Mouse (Mus musculus): ENCODE data around the gene R3hdml. TPM values are rescaled to one million over a fixed set of nuclear protein-coding genes. Genes with fewer than 3 reads are reported as not detected.

Gene R3hdml
- total and polyA plus RNA-seq, 2 experiments from 2014 or later: not detected

DNA sequence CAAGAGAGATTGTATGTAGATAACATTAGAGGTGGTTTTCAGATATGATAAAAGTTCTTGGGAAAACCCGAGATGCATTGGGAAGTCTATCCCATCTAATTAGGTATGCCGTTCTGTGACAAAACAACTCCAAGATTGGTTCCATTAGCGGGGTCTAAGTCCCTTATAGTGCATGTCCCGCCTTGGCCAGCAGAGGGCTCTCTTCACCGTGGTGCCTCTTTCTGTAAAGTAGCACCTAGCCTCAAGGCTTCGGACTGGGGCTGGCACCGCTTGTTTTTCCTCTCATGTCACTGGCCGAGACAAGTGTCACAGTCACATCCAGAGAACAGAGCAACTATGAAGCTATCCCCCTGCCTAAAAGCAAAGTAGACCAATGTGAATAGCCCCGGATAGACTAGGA is 39.8 kb downstream of the R3hdml start:
- H3K4me3 ChIP-seq (ENCODE audit: low read depth, low read length): no peak overlapping the region
- no peak overlapping the region for H3K27ac ChIP-seq (ENCODE audit: low read depth)
- H3K9ac ChIP-seq (replicated peaks; ENCODE audit: low read depth, low read length): no peak overlapping the region
- peaks cover 38% of the 10 kb centered on the region for H3K27me3 ChIP-seq (ENCODE audit: control insufficient read depth, insufficient read depth, low read length)
- WGBS: 10% methylated on average over 9 of the region's 9 CpGs
- H3K4me2 ChIP-seq (ENCODE audit: low read depth, low read length): no peak overlapping the region
- ATAC-seq (ENCODE audit: insufficient read depth, low read depth): peak; percentile 34; the same call in 1 of the 2 replicates
- DNase-seq (ENCODE audit: low spot score): peak; percentile 41
- TF ChIP-seq EP300 (IDR thresholded peaks at IDR 0.05; ENCODE audit: low read depth) (no peak), CTCF (IDR thresholded peaks at IDR 0.05; ENCODE audit: low read depth) (peak; percentile 83)
- H3K9me3 ChIP-seq (replicated peaks; ENCODE audit: control insufficient read depth, low read length): no peaks in the 10 kb centered on the region
- H3K4me1 ChIP-seq (ENCODE audit: control insufficient read depth, insufficient read depth): no peaks in the 10 kb centered on the region
- no peaks in the 10 kb centered on the region for H3K36me3 ChIP-seq (replicated peaks; ENCODE audit: control insufficient read depth, insufficient read depth, low read length)

DNA sequence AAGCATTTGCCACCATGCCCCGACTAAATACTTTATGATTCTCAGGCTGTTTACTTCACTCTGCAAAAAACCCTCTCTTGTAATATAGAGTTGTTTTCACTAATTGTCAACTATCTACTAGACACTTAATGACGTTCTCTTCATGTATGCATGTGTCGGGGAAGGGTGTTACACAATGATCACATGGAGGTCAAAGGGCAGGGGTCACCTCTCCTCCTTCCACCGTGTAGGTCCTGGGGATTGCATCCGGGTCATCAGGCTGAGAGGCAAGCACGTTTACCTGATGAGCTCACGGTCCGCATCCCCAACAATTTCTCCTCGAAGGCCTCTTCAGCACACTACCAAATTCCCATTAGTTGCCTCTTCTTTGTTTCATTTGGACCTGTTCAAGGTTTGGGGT is 41.1 kb downstream of the R3hdml start:
- no peak overlapping the region for H3K9ac ChIP-seq (replicated peaks; ENCODE audit: low read depth, low read length)
- H3K9me3 ChIP-seq (replicated peaks; ENCODE audit: control insufficient read depth, low read length): no peaks in the 10 kb centered on the region
- ATAC-seq (ENCODE audit: insufficient read depth, low read depth): no peak
- H3K36me3 ChIP-seq (replicated peaks; ENCODE audit: control insufficient read depth, insufficient read depth, low read length): no peaks in the 10 kb centered on the region
- peaks cover 44% of the 10 kb centered on the region for H3K27me3 ChIP-seq (ENCODE audit: control insufficient read depth, insufficient read depth, low read length)
- no peaks in the 10 kb centered on the region for H3K4me1 ChIP-seq (ENCODE audit: control insufficient read depth, insufficient read depth)
- DNase-seq (ENCODE audit: low spot score): no peak
- no peak overlapping the region for H3K4me3 ChIP-seq (ENCODE audit: low read depth, low read length)
- no peak for TF ChIP-seq EP300 (IDR thresholded peaks at IDR 0.05; ENCODE audit: low read depth)
- no peak for TF ChIP-seq CTCF (IDR thresholded peaks at IDR 0.05; ENCODE audit: low read depth)
- H3K27ac ChIP-seq (ENCODE audit: low read depth): no peak overlapping the region
- 77% methylated on average over 9 of the region's 9 CpGs for WGBS
- no peak overlapping the region for H3K4me2 ChIP-seq (ENCODE audit: low read depth, low read length)

DNA sequence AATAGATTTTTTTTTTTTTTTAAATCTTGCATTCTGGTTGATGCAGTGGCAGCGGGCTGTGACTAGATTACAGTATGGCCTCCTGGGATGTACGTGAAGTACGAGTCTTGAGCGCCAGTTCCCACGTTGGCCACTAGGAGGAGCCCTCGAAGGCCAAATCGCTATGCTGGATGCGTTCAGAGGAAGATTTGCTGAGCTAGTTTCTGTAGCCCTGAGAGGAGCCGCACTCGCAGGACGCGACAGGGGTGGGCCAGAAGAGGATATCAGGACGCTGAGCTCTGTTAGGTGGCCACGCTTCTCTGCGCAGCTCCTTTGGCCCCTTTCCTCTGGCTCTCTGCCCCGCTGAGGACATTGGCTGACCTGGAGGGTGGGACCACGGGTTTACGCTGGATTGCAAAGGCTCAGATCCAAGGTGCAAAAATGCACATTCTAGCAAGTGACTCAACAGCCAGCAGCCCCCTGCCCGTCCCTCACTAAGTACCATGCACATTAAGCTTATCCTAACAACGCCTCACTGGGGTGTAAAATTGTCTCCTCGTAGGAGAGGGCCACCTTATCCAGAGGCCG is 42.9 kb downstream of the R3hdml start:
- TF ChIP-seq CTCF (IDR thresholded peaks at IDR 0.05; ENCODE audit: low read depth) (peak; percentile 95), EP300 (IDR thresholded peaks at IDR 0.05; ENCODE audit: low read depth) (no peak)
- H3K27me3 ChIP-seq (ENCODE audit: control insufficient read depth, insufficient read depth, low read length): peaks cover 41% of the 10 kb centered on the region
- ATAC-seq (ENCODE audit: insufficient read depth, low read depth) (peak; percentile 64), DNase-seq (ENCODE audit: low spot score) (peak; percentile 82)
- no peaks in the 10 kb centered on the region for H3K9me3 ChIP-seq (replicated peaks; ENCODE audit: control insufficient read depth, low read length)
- H3K27ac ChIP-seq (ENCODE audit: low read depth): no peak overlapping the region
- H3K4me3 ChIP-seq (ENCODE audit: low read depth, low read length): peak overlapping the region; percentile 24
- no peaks in the 10 kb centered on the region for H3K36me3 ChIP-seq (replicated peaks; ENCODE audit: control insufficient read depth, insufficient read depth, low read length)
- 8% methylated on average over 22 of the region's 22 CpGs for WGBS
- no peaks in the 10 kb centered on the region for H3K4me1 ChIP-seq (ENCODE audit: control insufficient read depth, insufficient read depth)
- no peak overlapping the region for H3K9ac ChIP-seq (replicated peaks; ENCODE audit: low read depth, low read length)
- H3K4me2 ChIP-seq (ENCODE audit: low read depth, low read length): peak overlapping the region; percentile 56

DNA sequence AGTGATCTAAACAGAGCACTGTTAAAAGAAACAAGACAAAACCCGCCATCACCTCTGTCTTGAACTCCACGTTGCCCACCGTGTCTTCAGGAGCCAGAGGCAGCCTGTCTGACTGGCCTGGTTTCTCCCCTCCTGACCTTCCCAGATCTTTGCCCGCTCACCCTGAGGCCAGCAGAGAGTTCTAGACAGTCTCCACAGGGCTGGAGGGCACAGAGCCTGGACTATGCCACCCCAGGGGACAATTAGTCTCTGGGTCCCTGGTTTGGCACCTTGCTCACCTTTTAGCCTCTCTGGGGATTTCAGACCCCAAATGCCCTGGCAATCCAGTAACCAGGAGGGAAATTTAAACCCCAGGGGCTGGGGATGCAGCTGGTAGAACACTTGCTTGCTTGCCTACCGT is 45.3 kb downstream of the R3hdml start:
- Histone ChIP-seq H3K36me3 (replicated peaks; ENCODE audit: control insufficient read depth, insufficient read depth, low read length) (no peaks in the 10 kb centered on the region), H3K9me3 (replicated peaks; ENCODE audit: control insufficient read depth, low read length) (no peaks in the 10 kb centered on the region), H3K4me2 (ENCODE audit: low read depth, low read length) (no peak overlapping the region), H3K4me3 (ENCODE audit: low read depth, low read length) (no peak overlapping the region), H3K27ac (ENCODE audit: low read depth) (no peak overlapping the region), H3K4me1 (ENCODE audit: control insufficient read depth, insufficient read depth) (no peaks in the 10 kb centered on the region), H3K9ac (replicated peaks; ENCODE audit: low read depth, low read length) (no peak overlapping the region), H3K27me3 (ENCODE audit: control insufficient read depth, insufficient read depth, low read length) (peaks cover 37% of the 10 kb centered on the region)
- ATAC-seq (ENCODE audit: insufficient read depth, low read depth) (no peak), DNase-seq (ENCODE audit: low spot score) (no peak)
- 84% methylated on average over 5 of the region's 5 CpGs for WGBS
- no peak for TF ChIP-seq CTCF (IDR thresholded peaks at IDR 0.05; ENCODE audit: low read depth)
- TF ChIP-seq EP300 (IDR thresholded peaks at IDR 0.05; ENCODE audit: low read depth): no peak

DNA sequence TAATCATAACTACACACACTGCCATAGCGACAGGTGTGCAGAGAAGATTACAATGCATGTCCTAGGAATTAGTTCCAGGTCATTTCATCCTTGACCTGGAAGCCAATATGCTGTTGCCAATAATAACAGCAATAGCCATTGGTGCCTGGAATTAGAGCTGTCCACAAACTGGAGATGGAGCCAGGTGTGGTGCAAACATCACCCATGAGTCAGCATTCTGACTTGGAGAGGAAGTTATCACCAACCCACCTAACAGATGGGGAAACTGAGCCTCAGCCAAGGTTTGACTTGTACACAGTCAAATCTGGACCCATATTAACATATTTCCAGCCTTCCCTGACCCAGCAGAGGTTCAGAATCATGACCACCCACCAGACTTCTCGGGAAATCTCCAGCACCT is 46.3 kb downstream of the R3hdml start:
- ATAC-seq (ENCODE audit: insufficient read depth, low read depth): no peak
- H3K27ac ChIP-seq (ENCODE audit: low read depth): no peak overlapping the region
- no peaks in the 10 kb centered on the region for H3K9me3 ChIP-seq (replicated peaks; ENCODE audit: control insufficient read depth, low read length)
- WGBS: 78% methylated on average over 2 of the region's 2 CpGs
- DNase-seq (ENCODE audit: low spot score): no peak
- H3K4me3 ChIP-seq (ENCODE audit: low read depth, low read length): no peak overlapping the region
- H3K4me2 ChIP-seq (ENCODE audit: low read depth, low read length): no peak overlapping the region
- no peaks in the 10 kb centered on the region for H3K4me1 ChIP-seq (ENCODE audit: control insufficient read depth, insufficient read depth)
- TF ChIP-seq CTCF (IDR thresholded peaks at IDR 0.05; ENCODE audit: low read depth) (no peak), EP300 (IDR thresholded peaks at IDR 0.05; ENCODE audit: low read depth) (no peak)
- H3K9ac ChIP-seq (replicated peaks; ENCODE audit: low read depth, low read length): no peak overlapping the region
- H3K36me3 ChIP-seq (replicated peaks; ENCODE audit: control insufficient read depth, insufficient read depth, low read length): no peaks in the 10 kb centered on the region
- peaks cover 35% of the 10 kb centered on the region for H3K27me3 ChIP-seq (ENCODE audit: control insufficient read depth, insufficient read depth, low read length)
